Mouse (Mus musculus) heart, postnatal 0 days (tissue): ENCODE data around the gene Il22ra1. TPM values are rescaled to one million over a fixed set of nuclear protein-coding genes. Genes with fewer than 3 reads are reported as not detected.
A peak's percentile ranks its signal among the peaks of the same experiment; 100 is the strongest.

ENCODE experiments used
- ATAC-seq: fragments of 200-750 bp; cut with Nextera tagmentation; 2 replicates; pipeline ENCODE4 v1.8.0; 2017; ENCODE audit warnings: low read depth, moderate number of reproducible peaks, moderate library complexity; ENCODE audit not compliant: insufficient read depth
- DNase-seq: peaks from one replicate; pipeline ENCODE4 v3.0.0-alpha.2; 2016; ENCODE audit warnings: low spot score
- H3K27ac ChIP-seq: fragments of 300-500 bp; sonication (generic); 2 replicates; pipeline ENCODE4 v1.5.1; 2014; ENCODE audit warnings: low read depth, mild to moderate bottlenecking
- H3K27me3 ChIP-seq: fragments of 300-500 bp; sonication (generic); 2 replicates; pipeline ENCODE4 v1.6.1; 2014; ENCODE audit warnings: low read length, mixed read lengths; ENCODE audit not compliant: control insufficient read depth, insufficient read depth
- H3K36me3 ChIP-seq: fragments of 300-500 bp; sonication (generic); replicated peaks from 2 replicates; pipeline ENCODE4 v1.6.1; 2014; ENCODE audit warnings: low read length, mixed read lengths; ENCODE audit not compliant: control insufficient read depth, insufficient read depth
- H3K4me1 ChIP-seq: fragments of 300-500 bp; sonication (generic); 2 replicates; pipeline ENCODE4 v1.6.1; 2014; ENCODE audit warnings: antibody characterized with exemption; ENCODE audit not compliant: control insufficient read depth, insufficient read depth
- H3K4me2 ChIP-seq: fragments of 300-500 bp; sonication (generic); 2 replicates; pipeline ENCODE4 v1.6.1; 2014; ENCODE audit warnings: low read depth, mild to moderate bottlenecking, low read length, moderate library complexity
- H3K4me3 ChIP-seq: fragments of 300-500 bp; sonication (generic); 2 replicates; pipeline ENCODE4 v1.5.1; 2014; ENCODE audit warnings: low read depth, low read length
- H3K9ac ChIP-seq: fragments of 300-500 bp; sonication (generic); replicated peaks from 2 replicates; pipeline ENCODE4 v1.6.1; 2014; ENCODE audit warnings: low read depth, low read length, mixed read lengths
- H3K9me3 ChIP-seq: fragments of 300-500 bp; sonication (generic); replicated peaks from 2 replicates; pipeline ENCODE4 v1.6.1; 2016; ENCODE audit warnings: low read length; ENCODE audit not compliant: control insufficient read depth
- CTCF ChIP-seq: IDR thresholded peaks from 2 replicates; pipeline ENCODE4 v1.5.1; 2016; ENCODE audit warnings: antibody characterized with exemption, control low read depth, low read depth
- EP300 ChIP-seq: IDR thresholded peaks from 2 replicates; pipeline ENCODE4 v1.6.1; 2016; ENCODE audit warnings: antibody characterized with exemption, low read depth
- WGBS: fragments of 180-500 bp; shearing (Covaris S2); extraction: QIAGEN DNeasy Blood & Tissue Kit; methylation state at CpG from one replicate; pipeline ENCODE4 v1.1.7; 2014; 5-methylcytosine and 5-hydroxymethylcytosine counted together
- polyA plus RNA-seq: library from polyadenylated mRNA; unstranded; fragments of >200 nt; fragmentation: Nextera tagmentation; extraction: Ambion mirVana; gene quantifications from 2 replicates; pipeline ENCODE4 v1.2.1, GENCODE M21; 2015
- total RNA-seq: library from RNA; depleted of rRNA; stranded (reverse); fragments of >200 nt; gene quantifications from 2 replicates; pipeline ENCODE4 v1.2.3, GENCODE M21; 2014; ENCODE audit warnings: low replicate concordance

The Il22ra1 gene
- total and polyA plus RNA-seq, 2 experiments from 2014 or later, result not detected

DNA sequence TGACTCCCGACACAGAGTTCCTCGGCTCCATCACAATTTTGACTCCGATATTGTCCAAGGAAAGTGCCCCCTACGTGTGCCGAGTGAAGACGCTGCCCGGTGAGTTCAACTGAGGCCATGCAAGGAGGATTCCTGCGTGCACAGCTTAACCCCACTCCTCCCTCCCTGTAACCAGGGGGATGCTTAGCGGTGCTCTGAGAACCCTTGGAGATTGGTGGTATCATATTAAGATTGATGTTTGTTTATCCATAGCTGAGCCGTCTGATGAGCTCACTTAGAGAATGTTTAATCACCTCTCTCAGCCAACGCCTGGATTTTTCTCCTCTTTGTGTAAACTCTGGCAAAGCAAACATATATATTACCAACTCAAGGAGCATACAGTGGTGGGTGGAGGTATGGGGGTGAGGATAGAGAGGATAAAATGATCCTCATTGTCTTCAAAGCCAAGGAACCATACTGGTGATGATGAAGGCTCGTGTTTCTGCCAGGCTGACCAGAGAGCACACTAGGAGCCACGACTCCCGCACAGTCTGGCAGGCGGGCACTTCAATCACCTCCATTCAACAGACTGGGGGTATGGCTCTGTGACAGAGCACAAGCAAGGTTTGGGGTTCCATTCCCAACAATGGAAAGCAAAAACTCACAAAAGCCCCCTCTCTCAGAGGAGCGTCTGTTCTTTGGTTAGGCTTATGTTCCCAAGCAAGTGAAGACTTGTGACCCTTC is 16.9 kb downstream of the Il22ra1 start:
- no peak overlapping the region for H3K27ac ChIP-seq
- DNase-seq (no peak), ATAC-seq (no peak)
- H3K4me3 ChIP-seq, result no peak overlapping the region
- no peak for TF ChIP-seq CTCF
- TF ChIP-seq EP300, result no peak
- H3K27me3 ChIP-seq, result no peaks in the 10 kb centered on the region
- no peaks in the 10 kb centered on the region for H3K36me3 ChIP-seq
- no peaks in the 10 kb centered on the region for H3K9me3 ChIP-seq
- WGBS, result 57% methylated on average over 16 of the region's 16 CpGs
- H3K4me2 ChIP-seq, result no peak overlapping the region
- peaks cover 8% of the 10 kb centered on the region; the same call in 1 of the 2 replicates for H3K4me1 ChIP-seq
- no peak overlapping the region for H3K9ac ChIP-seq

DNA sequence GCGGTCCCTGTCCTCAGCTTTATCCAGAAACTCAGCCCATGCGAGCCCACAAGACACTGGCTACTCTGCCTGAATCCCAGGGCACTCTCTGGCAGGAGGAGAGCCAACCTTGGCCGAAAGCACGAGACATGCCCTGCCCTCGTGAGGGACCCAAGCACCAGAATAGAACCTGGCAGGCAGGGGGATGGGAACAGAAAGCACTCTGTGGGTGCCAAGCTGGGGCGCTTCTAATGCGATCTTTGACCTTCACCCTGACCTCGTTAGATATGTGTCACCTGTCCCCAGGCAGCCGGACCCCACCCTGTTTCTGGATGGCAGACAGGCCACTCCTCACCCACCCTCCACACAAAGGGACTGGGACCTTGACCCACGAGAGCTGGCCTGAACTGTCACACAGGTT is 17.6 kb downstream of the Il22ra1 start:
- 52% methylated on average over 10 of the region's 10 CpGs for WGBS
- DNase-seq, result peak; percentile 41

DNA sequence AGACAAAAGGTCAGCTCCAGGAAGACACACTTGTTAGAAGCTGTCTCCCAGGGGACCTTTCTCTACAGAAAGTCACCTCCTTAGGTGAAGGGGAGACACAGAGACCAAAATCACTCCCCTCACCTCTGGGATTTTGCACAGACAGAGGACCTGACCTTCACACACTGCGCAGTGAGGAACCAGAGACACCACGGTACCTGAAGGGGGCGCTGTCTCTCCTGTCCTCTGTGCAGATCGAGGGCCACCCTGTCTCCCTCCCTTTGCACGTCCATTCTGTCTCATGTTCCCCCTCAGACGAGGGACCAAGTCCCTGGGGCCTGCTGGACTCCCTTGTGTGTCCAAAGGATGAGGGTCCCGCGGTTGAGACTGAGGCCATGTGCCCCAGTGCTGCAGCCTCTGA is 22.9 kb downstream of the Il22ra1 start:
- H3K36me3 ChIP-seq, result no peaks in the 10 kb centered on the region
- H3K9ac ChIP-seq, result no peak overlapping the region
- WGBS, result 79% methylated on average over 8 of the region's 8 CpGs
- ATAC-seq (no peak), DNase-seq (no peak)
- no peak overlapping the region for H3K4me3 ChIP-seq
- no peaks in the 10 kb centered on the region for H3K27me3 ChIP-seq
- TF ChIP-seq CTCF (no peak), EP300 (no peak)
- H3K4me1 ChIP-seq, result no peaks in the 10 kb centered on the region
- no peak overlapping the region for H3K4me2 ChIP-seq
- no peak overlapping the region for H3K27ac ChIP-seq
- peaks cover 6% of the 10 kb centered on the region; the same call in 1 of the 2 replicates for H3K9me3 ChIP-seq

More for the DNA sequence above, 17.6 kb downstream of the Il22ra1 start:
- no peak overlapping the region for H3K9ac ChIP-seq
- H3K4me2 ChIP-seq, result no peak overlapping the region
- ATAC-seq, result peak; percentile 71
- H3K4me3 ChIP-seq, result no peak overlapping the region
- no peaks in the 10 kb centered on the region for H3K9me3 ChIP-seq
- H3K36me3 ChIP-seq, result no peaks in the 10 kb centered on the region
- no peak overlapping the region for H3K27ac ChIP-seq
- TF ChIP-seq EP300, result no peak
- TF ChIP-seq CTCF, result no peak
- no peaks in the 10 kb centered on the region for H3K27me3 ChIP-seq
- H3K4me1 ChIP-seq, result peaks cover 8% of the 10 kb centered on the region; the same call in 1 of the 2 replicates

DNA sequence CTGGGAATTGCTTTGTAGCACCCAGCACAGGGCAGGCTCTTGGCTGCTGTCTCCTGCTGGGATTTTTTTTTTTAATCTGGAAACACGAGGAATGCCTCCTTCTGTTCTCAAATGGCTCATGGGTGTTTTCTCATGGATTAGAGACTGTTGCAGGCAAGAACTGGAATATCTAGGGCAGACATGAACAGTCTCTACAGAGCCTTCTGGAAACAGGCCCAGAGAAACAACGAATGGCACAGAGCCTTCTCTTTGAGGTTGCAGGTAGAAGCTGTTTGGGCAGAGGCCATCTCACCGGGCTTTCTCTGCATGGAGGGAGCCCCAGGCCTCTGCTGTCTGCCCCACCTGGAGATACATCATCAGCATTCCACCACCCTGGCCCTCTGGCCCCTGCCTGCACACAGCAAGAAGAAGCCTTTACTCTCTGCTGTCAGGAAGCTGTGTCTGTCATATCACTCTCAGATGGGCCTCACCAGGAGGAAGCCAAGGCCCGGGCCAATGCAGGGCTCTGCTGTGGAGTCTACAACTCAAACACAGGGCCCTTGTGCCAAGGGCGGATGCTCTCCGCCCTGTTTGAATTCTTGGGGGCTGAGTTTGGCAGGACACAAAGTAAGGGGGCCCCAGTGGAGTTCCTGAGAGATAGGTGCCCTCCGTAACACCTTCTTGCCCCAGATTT is 24.3 kb downstream of the Il22ra1 start:
- 71% methylated on average over 7 of the region's 7 CpGs for WGBS
- peaks cover 6% of the 10 kb centered on the region; the same call in 1 of the 2 replicates for H3K9me3 ChIP-seq
- ATAC-seq (no peak), DNase-seq (no peak)
- no peaks in the 10 kb centered on the region for H3K27me3 ChIP-seq
- no peak overlapping the region for H3K9ac ChIP-seq
- no peak overlapping the region for H3K27ac ChIP-seq
- H3K4me1 ChIP-seq, result no peaks in the 10 kb centered on the region
- H3K36me3 ChIP-seq, result no peaks in the 10 kb centered on the region
- no peak overlapping the region for H3K4me2 ChIP-seq
- TF ChIP-seq EP300 (no peak), CTCF (no peak)
- H3K4me3 ChIP-seq, result no peak overlapping the region

DNA sequence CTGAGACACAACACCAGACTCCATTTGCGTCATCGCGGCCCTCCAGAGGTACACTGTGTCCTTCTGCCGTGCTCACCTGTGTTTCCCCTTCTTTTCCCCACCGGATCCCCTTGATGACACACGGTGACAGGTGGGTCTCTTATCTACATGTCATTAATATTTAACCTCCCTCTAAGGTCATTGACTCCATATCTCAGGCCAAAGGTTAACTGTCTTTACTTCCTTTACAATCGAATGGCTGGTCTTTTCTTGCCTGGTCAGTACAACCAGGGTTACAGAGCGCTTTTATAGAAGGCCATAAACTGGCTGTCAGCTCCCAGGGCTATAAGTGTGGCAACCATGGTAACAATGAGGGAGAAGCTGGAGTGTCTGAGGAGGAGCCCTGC is 24.8 kb downstream of the Il22ra1 start:
- no peaks in the 10 kb centered on the region for H3K4me1 ChIP-seq
- H3K4me3 ChIP-seq, result no peak overlapping the region
- TF ChIP-seq CTCF (no peak), EP300 (no peak)
- H3K27ac ChIP-seq, result no peak overlapping the region
- H3K9ac ChIP-seq, result no peak overlapping the region
- no peak overlapping the region for H3K4me2 ChIP-seq
- WGBS, result 75% methylated on average over 8 of the region's 8 CpGs
- no peak for ATAC-seq
- no peaks in the 10 kb centered on the region for H3K36me3 ChIP-seq
- no peaks in the 10 kb centered on the region for H3K27me3 ChIP-seq
- H3K9me3 ChIP-seq, result peaks cover 6% of the 10 kb centered on the region; the same call in 1 of the 2 replicates
- no peak for DNase-seq
